11 mouse cellular contexts compared by ENCODE assay signal in genomic region chr4:120612304-120613080, GRCm38 (mm10). TPM values are rescaled to one million over a fixed set of nuclear protein-coding genes. Genes with fewer than 3 reads are reported as not detected.
DNase-seq lines count a peak whose midpoint lies in the region; ATAC-seq lines count a peak whose summit lies in the region.
"Had no signal": no experiment of that assay in that cellular context is flagged by ENCODE, and none has a peak within 500 bp of the region (broad histone marks: within the 10 kb centered on the region; RNA-seq: fewer than 3 reads in every experiment).

No protein-coding gene starts in this region.

- no peak overlapping the region; the same call in 1 of the 2 replicates for H3K9ac ChIP-seq in liver, embryonic 13.5 days
- H3K9ac ChIP-seq: embryonic facial prominence, embryonic 12.5 days had no signal

- 21% methylated on average over 9 of the region's 9 CpGs for WGBS in liver, embryonic 13.5 days (ENCODE audit: insufficient replicate concordance)

- H3K4me2 ChIP-seq in liver, embryonic 13.5 days, result no peak overlapping the region
- H3K4me2 ChIP-seq: embryonic facial prominence, embryonic 12.5 days had no signal

- H3K4me1 ChIP-seq in liver, embryonic 13.5 days (replicated peaks), result peaks cover 49% of the 10 kb centered on the region

- no peaks in the 10 kb centered on the region for H3K36me3 ChIP-seq in liver, embryonic 13.5 days
- H3K36me3 ChIP-seq: embryonic facial prominence, embryonic 12.5 days had no signal

- DNase-seq in cerebellum, adult 11 months, result peak; percentile 46
- DNase-seq in cerebellum, postnatal 4 days (ENCODE audit: low spot score in 2 of 2), result no peak
- DNase-seq in CD4-positive, CD25-positive, alpha-beta regulatory T cell, adult 2 months (ENCODE audit: low read depth, low spot score), result peak; percentile 13
- peak; percentile 53 for DNase-seq in embryo, embryonic 11 days
- no peak for DNase-seq in liver, embryonic 13.5 days
- DNase-seq in right cerebral cortex, adult 2 months (ENCODE audit: low spot score in 2 of 2), result no peak
- no peak for DNase-seq in lung, postnatal 14 days

- no peaks in the 10 kb centered on the region for H3K27me3 ChIP-seq in liver, embryonic 13.5 days

- no peak overlapping the region for H3K4me3 ChIP-seq in liver, embryonic 13.5 days (replicated peaks)
- H3K4me3 ChIP-seq: embryonic facial prominence, embryonic 12.5 days had no signal

- no peaks in the 10 kb centered on the region for H3K9me3 ChIP-seq in liver, embryonic 13.5 days (replicated peaks)
- H3K9me3 ChIP-seq: embryonic facial prominence, embryonic 12.5 days had no signal

- ATAC-seq in liver, embryonic 13.5 days (ENCODE audit: low read depth), result peak; percentile 39
- ATAC-seq in inflammation-experienced regulatory T-cells, adult 6 months, result no peak

- peak overlapping the region; percentile 25 for H3K27ac ChIP-seq in liver, embryonic 13.5 days
- H3K27ac ChIP-seq: embryonic facial prominence, embryonic 12.5 days had no signal

RNA-seq across cellular contexts. Expression of gene Gm8439, which starts 23.9 kb away (rescaled TPM):
- polyA plus RNA-seq in liver, embryonic 13.5 days (2015; fragmentation: Nextera tagmentation; extraction: Ambion mirVana), result not detected in 2 replicates
- not detected for polyA plus RNA-seq in inflammation-experienced regulatory T-cells, adult 6 months (2017; shearing (Covaris generic))
- polyA plus RNA-seq: C2C12; embryonic facial prominence, embryonic 12.5 days; limb, embryonic 14.5 days had no signal

RNA-seq across cellular contexts. Expression of gene Ctps, which starts 42.4 kb away (rescaled TPM):
- polyA plus RNA-seq in liver, embryonic 13.5 days (2015; fragmentation: Nextera tagmentation; extraction: Ambion mirVana), result 50.2 and 58.5 TPM in 2 replicates
- 10 to 100 TPM; 12.5 to 20.2 (median 18.8) TPM for polyA plus RNA-seq in inflammation-experienced regulatory T-cells, adult 6 months (2017; shearing (Covaris generic))

RNA-seq across cellular contexts. Expression of gene Cited4, which starts 53.9 kb away (rescaled TPM):
- 124 and 128 TPM in 2 replicates for polyA plus RNA-seq in liver, embryonic 13.5 days (2015; fragmentation: Nextera tagmentation; extraction: Ambion mirVana)
- under 1 TPM in 1 of 3 experiments, not detected in 2; 0.46 TPM for polyA plus RNA-seq in inflammation-experienced regulatory T-cells, adult 6 months (2017; shearing (Covaris generic))
- polyA plus RNA-seq: C2C12 had no signal

Comparison
In these comparisons a context has a peak if more than half of its experiments do, and no peak if none do; other contexts are left out.
1. DNase-seq: peak in cerebellum, adult 11 months (single experiment), CD4-positive, CD25-positive, alpha-beta regulatory T cell, adult 2 months (single experiment) and embryo, embryonic 11 days (single experiment); none in cerebellum, postnatal 4 days (0 of 2), liver, embryonic 13.5 days (single experiment), right cerebral cortex, adult 2 months (0 of 2) and lung, postnatal 14 days (single experiment).
2. RNA of gene Cited4, which starts 53.9 kb away (polyA plus RNA-seq): 124 to 128 TPM in liver, embryonic 13.5 days; 0.46 TPM in inflammation-experienced regulatory T-cells, adult 6 months; every median in the first group is over 10 times any median in the second.